Mouse (Mus musculus): Measurements from ENCODE around the gene Rara. TPM values are rescaled to one million over a fixed set of nuclear protein-coding genes. Genes with fewer than 3 reads are reported as not detected.

Gene Rara
- total and polyA plus RNA-seq, 3 experiments: 12.1 to 13.7 TPM; not detected in 1

DNA sequence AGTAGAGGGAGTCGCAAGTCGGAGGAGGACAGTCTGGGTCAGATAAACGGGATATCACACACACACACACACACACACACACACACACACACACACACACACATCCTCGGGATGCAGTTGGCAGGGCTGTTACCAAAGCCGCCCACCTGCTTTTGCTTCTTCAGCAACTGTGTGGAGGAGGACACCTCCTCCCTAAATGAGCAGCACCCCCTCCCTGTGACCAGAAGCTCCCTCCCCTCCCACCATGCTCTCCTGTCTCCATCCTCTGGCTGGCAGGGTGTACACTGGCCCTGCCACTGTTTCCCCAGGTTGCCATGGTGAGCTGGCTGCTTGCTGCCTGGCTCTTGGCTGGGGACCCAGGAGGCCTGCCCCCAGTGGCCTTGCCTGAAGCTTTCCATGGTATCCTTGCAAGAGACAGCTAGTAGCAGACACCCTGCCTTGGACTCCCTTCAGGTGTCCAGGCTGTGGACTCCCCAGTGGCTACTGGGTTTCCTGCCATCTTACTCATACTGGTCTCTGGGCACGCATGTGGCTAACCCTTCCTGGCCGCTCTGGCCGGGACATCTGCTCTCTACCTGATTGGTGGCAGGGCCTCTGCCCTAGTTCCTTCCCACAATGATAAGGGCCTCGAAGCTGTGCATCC, 39.0 kb downstream of the Rara start:
- H3K79me2 ChIP-seq (ENCODE audit: control insufficient read depth, insufficient read depth, low read length, poor library complexity): no peaks in the 10 kb centered on the region

DNA sequence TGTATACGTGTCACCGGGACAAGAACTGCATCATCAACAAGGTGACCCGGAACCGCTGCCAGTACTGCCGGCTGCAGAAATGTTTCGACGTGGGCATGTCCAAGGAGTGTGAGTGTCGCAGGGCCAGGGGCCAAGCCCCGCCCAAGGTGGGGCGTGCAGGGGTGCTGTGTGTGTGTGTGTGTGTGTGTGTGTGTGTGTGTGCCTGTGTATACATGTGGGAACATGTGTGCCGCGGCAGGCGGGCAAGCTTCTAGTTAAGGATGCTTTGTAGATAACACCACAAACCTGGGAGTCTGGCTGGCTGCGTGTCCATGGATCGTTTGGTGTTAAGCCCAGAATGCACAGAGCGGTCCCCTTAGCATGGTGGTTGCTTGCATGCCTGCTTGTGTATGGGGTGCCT, 40.5 kb downstream of the Rara start:
- no peak overlapping the region for H3K4me3 ChIP-seq (ENCODE audit: control insufficient read depth in 1 of 2, insufficient read depth in 1 of 2, low read depth in 2 of 2, low read length in 2 of 2)
- peaks cover 0 to 13% of the 10 kb centered on the region in 2 experiments for H3K4me1 ChIP-seq (ENCODE audit: control insufficient read depth in 1 of 2, insufficient read depth in 2 of 2, low read length in 2 of 2)
- peaks cover 0 to 11% of the 10 kb centered on the region in 2 experiments; a peak in 2 of 4 replicates for H3K36me3 ChIP-seq (ENCODE audit: control insufficient read depth in 1 of 2, insufficient read depth in 2 of 2, low read length in 2 of 2)
- no peak for TF ChIP-seq MAX (IDR thresholded peaks at IDR 0.05; ENCODE audit: low read length)
- TF ChIP-seq MAZ (IDR thresholded peaks at IDR 0.05; ENCODE audit: low read depth, low read length): no peak
- no peak for TF ChIP-seq MAFK (IDR thresholded peaks at IDR 0.05; ENCODE audit: borderline replicate concordance, low read depth, low read length)
- TF ChIP-seq POLR2AphosphoS5 (IDR thresholded peaks at IDR 0.05; ENCODE audit: borderline replicate concordance, low read depth, low read length): no peak
- TF ChIP-seq MXI1 (IDR thresholded peaks at IDR 0.05; ENCODE audit: low read depth, low read length): no peak
- no peak for TF ChIP-seq KAT2A (conservative IDR thresholded peaks at IDR 0.05; ENCODE audit: low read depth, low read length)
- no peaks in the 10 kb centered on the region for H3K9me3 ChIP-seq (replicated peaks; ENCODE audit: insufficient read depth, low read length)
- no peaks in the 10 kb centered on the region for H3K79me2 ChIP-seq (ENCODE audit: control insufficient read depth, insufficient read depth, low read length, poor library complexity)
- DNase-seq (ENCODE audit: low read depth, low spot score): no peak
- no peak overlapping the region for H3K9ac ChIP-seq (ENCODE audit: control insufficient read depth, low read depth, low read length, poor library complexity, severe bottlenecking)
- no peaks in the 10 kb centered on the region for H3K27me3 ChIP-seq (ENCODE audit: control insufficient read depth in 1 of 2, insufficient read depth in 2 of 2, low read length in 2 of 2)
- H3K27ac ChIP-seq (ENCODE audit: control insufficient read depth, low read depth, low read length): no peak overlapping the region

More for the DNA sequence above, 39.0 kb downstream of the Rara start:
- DNase-seq (ENCODE audit: low read depth, low spot score): no peak
- Histone ChIP-seq H3K36me3 (ENCODE audit: control insufficient read depth in 1 of 2, insufficient read depth in 2 of 2, low read length in 2 of 2) (peaks cover 0 to 11% of the 10 kb centered on the region in 2 experiments; a peak in 2 of 4 replicates), H3K9ac (ENCODE audit: control insufficient read depth, low read depth, low read length, poor library complexity, severe bottlenecking) (no peak overlapping the region), H3K4me1 (ENCODE audit: control insufficient read depth in 1 of 2, insufficient read depth in 2 of 2, low read length in 2 of 2) (peaks cover 0 to 16% of the 10 kb centered on the region in 2 experiments), H3K4me3 (ENCODE audit: control insufficient read depth in 1 of 2, insufficient read depth in 1 of 2, low read depth in 2 of 2, low read length in 2 of 2) (no peak overlapping the region), H3K27me3 (ENCODE audit: control insufficient read depth in 1 of 2, insufficient read depth in 2 of 2, low read length in 2 of 2) (no peaks in the 10 kb centered on the region), H3K9me3 (replicated peaks; ENCODE audit: insufficient read depth, low read length) (no peaks in the 10 kb centered on the region), H3K27ac (ENCODE audit: control insufficient read depth, low read depth, low read length) (no peak overlapping the region)
- TF ChIP-seq CHD1 (IDR thresholded peaks at IDR 0.05; ENCODE audit: low read depth, low read length): no peak
- TF ChIP-seq USF1 (IDR thresholded peaks at IDR 0.05; ENCODE audit: low read depth, low read length): no peak
- no peak for TF ChIP-seq ZKSCAN1 (IDR thresholded peaks at IDR 0.05; ENCODE audit: low read depth, low read length)
- TF ChIP-seq MYB (IDR thresholded peaks at IDR 0.05; ENCODE audit: low read depth, low read length): no peak
- TF ChIP-seq UBTF (IDR thresholded peaks at IDR 0.05; ENCODE audit: borderline replicate concordance, insufficient read depth, low read depth, low read length): no peak
- no peak for TF ChIP-seq ZMIZ1 (IDR thresholded peaks at IDR 0.05; ENCODE audit: low read depth, low read length)
- no peak for TF ChIP-seq GATA1 (IDR thresholded peaks at IDR 0.05; ENCODE audit: low read depth, low read length)
- no peak for TF ChIP-seq MEF2A (IDR thresholded peaks at IDR 0.05; ENCODE audit: extremely low read depth, insufficient replicate concordance, low read depth, low read length, poor library complexity, severe bottlenecking)
- TF ChIP-seq RAD21 (IDR thresholded peaks at IDR 0.05; ENCODE audit: low read depth, low read length): no peak
- TF ChIP-seq MAZ (IDR thresholded peaks at IDR 0.05; ENCODE audit: low read depth, low read length): no peak
- no peak for TF ChIP-seq SMC3 (IDR thresholded peaks at IDR 0.05; ENCODE audit: low read depth, low read length)
- no peak for TF ChIP-seq TCF12 (IDR thresholded peaks at IDR 0.05; ENCODE audit: low read depth, low read length)
- TF ChIP-seq EP300 (IDR thresholded peaks at IDR 0.05; ENCODE audit: low read depth in 1 of 2, low read length in 2 of 2): no peak
- no peak for TF ChIP-seq MAFK (IDR thresholded peaks at IDR 0.05; ENCODE audit: borderline replicate concordance, low read depth, low read length)
- TF ChIP-seq KAT2A (conservative IDR thresholded peaks at IDR 0.05; ENCODE audit: low read depth, low read length): no peak
- no peak for TF ChIP-seq E2F4 (IDR thresholded peaks at IDR 0.05; ENCODE audit: borderline replicate concordance, low read depth, low read length)
